Mouse (Mus musculus): Measurements from ENCODE around the gene Olfr691.
"Not testable (repeated sequence)": the region's sequence is repeated elsewhere in the genome, so short reads cannot be mapped to it uniquely, and the experiment has no call there.

DNA sequence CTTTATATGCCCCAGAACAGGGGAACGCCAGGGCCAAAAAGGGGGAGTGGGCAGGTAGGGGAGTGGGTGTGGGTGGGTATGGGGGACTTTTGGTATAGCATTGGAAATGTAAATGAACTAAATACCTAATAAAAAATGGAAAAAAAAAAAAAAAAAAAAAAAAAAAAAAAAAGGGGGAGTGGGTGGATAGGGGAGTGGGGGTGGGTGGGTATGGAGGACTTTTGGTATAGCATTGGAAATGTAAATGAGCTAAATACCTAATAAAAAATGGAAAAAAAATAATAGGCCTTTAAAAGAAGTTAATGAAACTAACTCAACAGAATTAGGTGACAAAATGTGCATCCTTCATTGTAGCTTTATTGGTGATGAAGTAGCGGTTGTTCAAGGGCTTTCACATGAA is 14.4 kb upstream of the Olfr691 start:
- not testable (repeated sequence) for TF ChIP-seq EP300, CTCF (IDR thresholded peaks at IDR 0.05; ENCODE audit: low read depth)

Measured in liver, embryonic 14.5 days (tissue).